ENCODE assay signal across 8 mouse cellular contexts in genomic region chrX:134132295-134132694, GRCm38 (mm10). TPM values are rescaled to one million over a fixed set of nuclear protein-coding genes. Genes with fewer than 3 reads are reported as not detected.
DNase-seq lines count a peak whose midpoint lies in the region; ATAC-seq lines count a peak whose summit lies in the region.

No protein-coding gene starts in this region.

- peaks cover 16% of the 10 kb centered on the region; the same call in 1 of the 2 replicates for H3K27me3 ChIP-seq in kidney, embryonic 16.5 days (ENCODE audit: insufficient read depth, low read length)
- 0 out of 2 replicates have a peak, but pooled peaks cover 5% of the 10 kb centered on the region for H3K27me3 ChIP-seq in embryonic facial prominence, embryonic 14.5 days (replicated peaks; ENCODE audit: control insufficient read depth, insufficient read depth, low read length)
- no peaks in the 10 kb centered on the region for H3K27me3 ChIP-seq in midbrain, embryonic 11.5 days (ENCODE audit: control insufficient read depth, insufficient read depth, low read length)

- DNase-seq in adrenal gland, adult (ENCODE audit: inconsistent age in 2 of 2, low spot score in 1 of 2) = peak; percentile 19 to 59
- no peak for DNase-seq in adrenal gland, postnatal 4 days (ENCODE audit: low spot score in 2 of 2)
- peak; percentile 33 for DNase-seq in kidney, postnatal 10 days
- peak; percentile 66 for DNase-seq in NIH3T3 (ENCODE audit: low read depth)
- DNase-seq in embryonic facial prominence, embryonic 14.5 days (ENCODE audit: low spot score) = peak; percentile 32
- DNase-seq in retina, embryonic 14.5 days (ENCODE audit: low spot score) = peak; percentile 63
- no peak for DNase-seq in midbrain, embryonic 11.5 days (ENCODE audit: low spot score, missing footprints)

- H3K9me3 ChIP-seq in kidney, embryonic 16.5 days (ENCODE audit: low read length) = no peaks in the 10 kb centered on the region
- H3K9me3 ChIP-seq in embryonic facial prominence, embryonic 14.5 days (ENCODE audit: control insufficient read depth, low read length) = no peaks in the 10 kb centered on the region
- no peaks in the 10 kb centered on the region for H3K9me3 ChIP-seq in midbrain, embryonic 11.5 days (ENCODE audit: control insufficient read depth, low read length)

- WGBS in kidney, embryonic 16.5 days = 28% methylated on average over 5 of the region's 5 CpGs
- WGBS in embryonic facial prominence, embryonic 14.5 days = 29% methylated on average over 5 of the region's 5 CpGs
- WGBS in midbrain, embryonic 11.5 days = 27% methylated on average over 5 of the region's 5 CpGs

- H3K9ac ChIP-seq in kidney, embryonic 16.5 days (replicated peaks; ENCODE audit: low read length) = no peak overlapping the region
- no peak overlapping the region for H3K9ac ChIP-seq in embryonic facial prominence, embryonic 14.5 days (ENCODE audit: low read depth, low read length)
- no peak overlapping the region for H3K9ac ChIP-seq in midbrain, embryonic 11.5 days (ENCODE audit: low read length)

- ATAC-seq in kidney, embryonic 16.5 days (ENCODE audit: low FRiP score, low TSS enrichment) = no peak
- no peak for ATAC-seq in embryonic facial prominence, embryonic 14.5 days (ENCODE audit: low read depth)
- no peak for ATAC-seq in midbrain, embryonic 11.5 days (ENCODE audit: low FRiP score)

- no peak overlapping the region for H3K4me3 ChIP-seq in kidney, embryonic 16.5 days (ENCODE audit: low read length)
- no peak overlapping the region for H3K4me3 ChIP-seq in embryonic facial prominence, embryonic 14.5 days (ENCODE audit: low read depth, low read length)
- H3K4me3 ChIP-seq in midbrain, embryonic 11.5 days (ENCODE audit: low read depth, low read length) = no peak overlapping the region

- H3K4me2 ChIP-seq in kidney, embryonic 16.5 days (replicated peaks; ENCODE audit: low read depth, low read length) = no peak overlapping the region
- H3K4me2 ChIP-seq in embryonic facial prominence, embryonic 14.5 days (ENCODE audit: low read depth, low read length) = no peak overlapping the region
- no peak overlapping the region for H3K4me2 ChIP-seq in midbrain, embryonic 11.5 days

- H3K4me1 ChIP-seq in kidney, embryonic 16.5 days (ENCODE audit: insufficient read depth, low read length) = no peaks in the 10 kb centered on the region
- no peaks in the 10 kb centered on the region for H3K4me1 ChIP-seq in embryonic facial prominence, embryonic 14.5 days (ENCODE audit: control insufficient read depth, insufficient read depth, low read length)
- H3K4me1 ChIP-seq in midbrain, embryonic 11.5 days (ENCODE audit: control insufficient read depth, insufficient read depth, low read length) = no peaks in the 10 kb centered on the region

- no peaks in the 10 kb centered on the region for H3K36me3 ChIP-seq in kidney, embryonic 16.5 days (ENCODE audit: insufficient read depth, low read length)
- H3K36me3 ChIP-seq in embryonic facial prominence, embryonic 14.5 days (ENCODE audit: control insufficient read depth, insufficient read depth, low read length) = no peaks in the 10 kb centered on the region
- H3K36me3 ChIP-seq in midbrain, embryonic 11.5 days (ENCODE audit: control insufficient read depth, insufficient read depth, low read length) = no peaks in the 10 kb centered on the region

- no peak overlapping the region for H3K27ac ChIP-seq in kidney, embryonic 16.5 days (ENCODE audit: low read length)
- no peak overlapping the region for H3K27ac ChIP-seq in embryonic facial prominence, embryonic 14.5 days (replicated peaks; ENCODE audit: low read depth, low read length)
- H3K27ac ChIP-seq in midbrain, embryonic 11.5 days (ENCODE audit: low read depth, low read length) = no peak overlapping the region

RNA-seq across cellular contexts. Expression of gene Xkrx, which starts 29.6 kb away (rescaled TPM):
- total RNA-seq in adrenal gland, postnatal 4 days (2021) = 1 to 10 TPM; 2.1 to 2.7 TPM
- 0.09 and 0.14 TPM in 2 replicates for polyA plus RNA-seq in kidney, embryonic 16.5 days (2015; fragmentation: Nextera tagmentation; extraction: Ambion mirVana)
- polyA plus RNA-seq in embryonic facial prominence, embryonic 14.5 days (2014; fragmentation: Nextera tagmentation; extraction: Ambion mirVana) = 0.24 and 0.69 TPM in 2 replicates
- 0.04 and 0.06 TPM in 2 replicates for polyA plus RNA-seq in midbrain, embryonic 11.5 days (2014; fragmentation: Nextera tagmentation; extraction: Ambion mirVana)

RNA-seq across cellular contexts. Expression of gene Arl13a, which starts 55.0 kb away (rescaled TPM):
- not detected for total RNA-seq in adrenal gland, postnatal 4 days (2021)
- polyA plus RNA-seq in kidney, embryonic 16.5 days (2015; fragmentation: Nextera tagmentation; extraction: Ambion mirVana) = 0.09 TPM in 1 of 2 replicates, not detected in the other
- polyA plus RNA-seq in embryonic facial prominence, embryonic 14.5 days (2014; fragmentation: Nextera tagmentation; extraction: Ambion mirVana) = not detected in 2 replicates
- polyA plus RNA-seq in midbrain, embryonic 11.5 days (2014; fragmentation: Nextera tagmentation; extraction: Ambion mirVana) = not detected in 2 replicates

Comparison
In these comparisons a context has a peak if more than half of its experiments do, and no peak if none do; other contexts are left out.
1. DNase-seq: peak in adrenal gland, adult (2 of 2), kidney, postnatal 10 days (single experiment), NIH3T3 (single experiment), embryonic facial prominence, embryonic 14.5 days (single experiment) and retina, embryonic 14.5 days (single experiment); none in adrenal gland, postnatal 4 days (0 of 2) and midbrain, embryonic 11.5 days (single experiment).